Mouse (Mus musculus): ENCODE data around the gene Srpk2. TPM values are rescaled to one million over a fixed set of nuclear protein-coding genes. Genes with fewer than 3 reads are reported as not detected.
"Not testable (repeated sequence)": the region's sequence is repeated elsewhere in the genome, so short reads cannot be mapped to it uniquely, and the experiment has no call there.

Gene Srpk2
- polyA plus RNA-seq, 1 experiment from 2014 or later: 59.5 TPM

DNA sequence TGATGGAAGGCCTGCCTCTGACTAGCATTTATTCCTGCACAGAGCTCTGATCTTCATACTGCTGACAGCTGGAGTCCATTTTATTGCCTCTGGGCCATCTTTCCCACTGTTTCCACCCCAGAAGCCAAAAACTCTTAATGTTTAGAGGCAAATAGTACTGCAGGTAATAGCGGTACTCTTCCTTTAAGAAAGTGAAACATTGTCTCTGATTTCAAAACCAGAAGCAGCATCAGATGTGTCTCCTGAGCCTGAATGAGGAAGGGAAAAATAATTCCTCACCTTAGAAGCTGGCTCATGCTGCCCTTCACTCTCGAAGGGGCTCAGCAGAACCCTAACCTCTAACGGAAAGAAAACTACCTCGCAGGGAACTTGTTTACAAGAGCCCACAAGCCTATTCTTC lies 26.8 kb upstream of the Srpk2 start:
- no peak for ATAC-seq (ENCODE audit: low FRiP score)
- Histone ChIP-seq H3K36me3 (ENCODE audit: control insufficient read depth, insufficient read depth, low read length) (peaks cover 31% of the 10 kb centered on the region), H3K9me3 (ENCODE audit: control insufficient read depth, low read length) (peaks cover 18% of the 10 kb centered on the region; the same call in 1 of the 2 replicates), H3K27me3 (ENCODE audit: control insufficient read depth, insufficient read depth, low read length) (no peaks in the 10 kb centered on the region), H3K27ac (ENCODE audit: low read depth, low read length) (no peak overlapping the region), H3K9ac (ENCODE audit: low read length) (no peak overlapping the region), H3K4me3 (ENCODE audit: low read depth, low read length) (no peak overlapping the region), H3K4me2 (no peak overlapping the region), H3K4me1 (ENCODE audit: control insufficient read depth, insufficient read depth, low read length) (no peaks in the 10 kb centered on the region)
- 93% methylated on average over 4 of the region's 4 CpGs for whole genome bisulfite sequencing
- no peak for DNase-seq (ENCODE audit: low spot score, missing footprints)

DNA sequence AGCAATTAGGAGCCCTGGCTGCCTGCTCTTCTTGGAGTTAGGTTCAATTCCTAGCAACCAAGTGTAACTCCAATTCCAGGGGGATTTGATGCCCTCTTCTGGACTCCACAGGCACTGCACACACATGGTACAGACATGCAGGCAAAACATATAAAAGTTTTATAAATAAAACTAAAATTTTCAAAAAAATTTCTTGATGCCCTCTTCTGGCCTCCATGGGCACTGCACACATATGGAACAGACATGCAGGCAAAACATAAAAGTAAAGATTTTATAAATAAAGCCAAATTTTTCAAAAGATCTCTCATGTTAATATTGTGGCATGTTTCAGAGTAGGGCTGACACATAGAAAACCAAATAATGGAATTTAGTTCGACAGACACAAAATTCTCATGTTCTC lies 25.2 kb upstream of the Srpk2 start:
- Histone ChIP-seq H3K9me3 (ENCODE audit: control insufficient read depth, low read length) (peaks cover 18% of the 10 kb centered on the region; the same call in 1 of the 2 replicates), H3K4me2 (no peak overlapping the region), H3K4me3 (ENCODE audit: low read depth, low read length) (no peak overlapping the region), H3K4me1 (ENCODE audit: control insufficient read depth, insufficient read depth, low read length) (no peaks in the 10 kb centered on the region), H3K27me3 (ENCODE audit: control insufficient read depth, insufficient read depth, low read length) (no peaks in the 10 kb centered on the region), H3K36me3 (ENCODE audit: control insufficient read depth, insufficient read depth, low read length) (peaks cover 34% of the 10 kb centered on the region), H3K9ac (ENCODE audit: low read length) (no peak overlapping the region), H3K27ac (ENCODE audit: low read depth, low read length) (no peak overlapping the region)
- 100% methylated on average over 1 of the region's 1 CpGs for WGBS
- ATAC-seq (ENCODE audit: low FRiP score) (no peak), DNase-seq (ENCODE audit: low spot score, missing footprints) (no peak)

- H3K4me2 ChIP-seq; H3K9ac ChIP-seq (ENCODE audit: low read length); DNase-seq (ENCODE audit: low spot score, missing footprints); H3K4me3 ChIP-seq (ENCODE audit: low read depth, low read length); H3K27me3 ChIP-seq (ENCODE audit: control insufficient read depth, insufficient read depth, low read length); H3K4me1 ChIP-seq (ENCODE audit: control insufficient read depth, insufficient read depth, low read length); ATAC-seq (ENCODE audit: low FRiP score); H3K27ac ChIP-seq (ENCODE audit: low read depth, low read length): not testable (repeated sequence)
- peaks cover 52% of the 10 kb centered on the region for H3K36me3 ChIP-seq (ENCODE audit: control insufficient read depth, insufficient read depth, low read length)
- peaks cover 30% of the 10 kb centered on the region for H3K9me3 ChIP-seq (ENCODE audit: control insufficient read depth, low read length)
- 97% methylated on average over 28 of the region's 34 CpGs for WGBS
Observed at GRCm38 (mm10) chr5:23706601-23707597, 22.5 kb upstream of the Srpk2 start.

- DNase-seq (ENCODE audit: low spot score, missing footprints) (no peak), ATAC-seq (ENCODE audit: low FRiP score) (no peak)
- H3K4me3 ChIP-seq (ENCODE audit: low read depth, low read length): no peak overlapping the region
- no peak overlapping the region for H3K27ac ChIP-seq (ENCODE audit: low read depth, low read length)
- peaks cover 17% of the 10 kb centered on the region; the same call in 1 of the 2 replicates for H3K36me3 ChIP-seq (ENCODE audit: control insufficient read depth, insufficient read depth, low read length)
- no peak overlapping the region for H3K4me2 ChIP-seq
- no peaks in the 10 kb centered on the region for H3K4me1 ChIP-seq (ENCODE audit: control insufficient read depth, insufficient read depth, low read length)
- H3K9me3 ChIP-seq (ENCODE audit: control insufficient read depth, low read length): peaks cover 8% of the 10 kb centered on the region; the same call in 1 of the 2 replicates
- H3K9ac ChIP-seq (ENCODE audit: low read length): no peak overlapping the region
- H3K27me3 ChIP-seq (ENCODE audit: control insufficient read depth, insufficient read depth, low read length): no peaks in the 10 kb centered on the region
- WGBS: 94% methylated on average over 1 of the region's 1 CpGs
Observed at GRCm38 (mm10) chr5:23697457-23697856, 13.0 kb upstream of the Srpk2 start.

DNA sequence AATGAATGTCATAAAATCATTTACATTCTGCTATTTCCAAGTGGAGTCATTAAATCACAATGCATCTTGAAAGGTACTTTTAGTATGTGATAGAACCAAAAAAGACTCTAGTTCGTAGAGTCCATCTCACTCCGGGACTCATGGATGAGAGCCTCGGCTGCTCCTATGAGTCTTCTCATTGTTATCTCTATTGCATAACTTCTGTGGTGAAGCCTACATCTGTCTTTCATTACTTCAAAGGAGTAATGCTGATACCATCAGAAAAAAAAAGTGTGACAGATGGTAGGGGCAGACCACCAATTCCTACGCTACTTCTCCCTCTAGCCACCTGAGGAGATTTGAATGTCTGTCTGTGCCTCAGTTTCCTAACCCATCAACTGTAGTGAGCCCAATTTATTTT lies 986 bp downstream of the Srpk2 start:
- DNase-seq (ENCODE audit: low spot score, missing footprints) (no peak), ATAC-seq (ENCODE audit: low FRiP score) (no peak)
- H3K36me3 ChIP-seq (ENCODE audit: control insufficient read depth, insufficient read depth, low read length): no peaks in the 10 kb centered on the region
- H3K27me3 ChIP-seq (ENCODE audit: control insufficient read depth, insufficient read depth, low read length): no peaks in the 10 kb centered on the region
- H3K9me3 ChIP-seq (ENCODE audit: control insufficient read depth, low read length): no peaks in the 10 kb centered on the region
- H3K9ac ChIP-seq (ENCODE audit: low read length): no peak overlapping the region
- no peaks in the 10 kb centered on the region for H3K4me1 ChIP-seq (ENCODE audit: control insufficient read depth, insufficient read depth, low read length)
- 82% methylated on average over 4 of the region's 4 CpGs for WGBS
- H3K4me2 ChIP-seq: no peak overlapping the region
- no peak overlapping the region for H3K27ac ChIP-seq (ENCODE audit: low read depth, low read length)
- no peak overlapping the region for H3K4me3 ChIP-seq (ENCODE audit: low read depth, low read length)

GRCm38 (mm10) chr5:23679006-23679405 lies 5.4 kb downstream of the Srpk2 start:
- Histone ChIP-seq H3K27ac (ENCODE audit: low read depth, low read length) (no peak overlapping the region), H3K4me1 (ENCODE audit: control insufficient read depth, insufficient read depth, low read length) (peaks cover 2% of the 10 kb centered on the region; the same call in 1 of the 2 replicates), H3K9me3 (ENCODE audit: control insufficient read depth, low read length) (no peaks in the 10 kb centered on the region), H3K27me3 (ENCODE audit: control insufficient read depth, insufficient read depth, low read length) (no peaks in the 10 kb centered on the region; the same call in 1 of the 2 replicates), H3K4me3 (ENCODE audit: low read depth, low read length) (no peak overlapping the region), H3K36me3 (ENCODE audit: control insufficient read depth, insufficient read depth, low read length) (no peaks in the 10 kb centered on the region), H3K4me2 (no peak overlapping the region), H3K9ac (ENCODE audit: low read length) (no peak overlapping the region)
- 66% methylated on average over 3 of the region's 3 CpGs for WGBS
- DNase-seq (ENCODE audit: low spot score, missing footprints) (no peak), ATAC-seq (ENCODE audit: low FRiP score) (no peak)

DNA sequence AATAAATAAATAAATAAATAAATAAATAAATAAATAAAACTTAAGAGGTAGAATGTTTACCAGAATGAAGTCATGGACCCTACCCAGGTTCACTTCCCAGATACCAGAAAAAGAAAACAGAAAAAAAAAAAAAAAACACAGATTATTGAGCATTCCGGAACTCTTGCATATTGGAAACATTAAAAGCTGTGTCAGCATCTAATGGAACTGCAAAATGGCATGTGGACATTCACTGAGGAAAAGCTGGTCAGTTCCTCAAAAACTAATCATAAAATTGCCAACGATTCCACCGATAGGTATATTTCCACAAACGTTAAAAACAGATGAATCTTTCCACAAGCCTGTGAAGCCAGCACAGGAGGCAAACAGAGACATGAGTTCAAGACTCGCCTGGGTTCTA lies 6.5 kb downstream of the Srpk2 start:
- no peak overlapping the region for H3K9ac ChIP-seq (ENCODE audit: low read length)
- WGBS: 92% methylated on average over 5 of the region's 5 CpGs
- DNase-seq (ENCODE audit: low spot score, missing footprints) (no peak), ATAC-seq (ENCODE audit: low FRiP score) (no peak)
- H3K4me2 ChIP-seq: no peak overlapping the region
- no peak overlapping the region for H3K4me3 ChIP-seq (ENCODE audit: low read depth, low read length)
- H3K27ac ChIP-seq (ENCODE audit: low read depth, low read length): no peak overlapping the region
- H3K36me3 ChIP-seq (ENCODE audit: control insufficient read depth, insufficient read depth, low read length): no peaks in the 10 kb centered on the region
- H3K9me3 ChIP-seq (ENCODE audit: control insufficient read depth, low read length): no peaks in the 10 kb centered on the region
- peaks cover 2% of the 10 kb centered on the region; the same call in 1 of the 2 replicates for H3K4me1 ChIP-seq (ENCODE audit: control insufficient read depth, insufficient read depth, low read length)
- no peaks in the 10 kb centered on the region; the same call in 1 of the 2 replicates for H3K27me3 ChIP-seq (ENCODE audit: control insufficient read depth, insufficient read depth, low read length)

GRCm38 (mm10) chr5:23677072-23677453 lies 7.4 kb downstream of the Srpk2 start:
- ATAC-seq (ENCODE audit: low FRiP score) (no peak), DNase-seq (ENCODE audit: low spot score, missing footprints) (peak; percentile 84)
- Histone ChIP-seq H3K4me2 (no peak overlapping the region), H3K36me3 (ENCODE audit: control insufficient read depth, insufficient read depth, low read length) (no peaks in the 10 kb centered on the region), H3K4me1 (ENCODE audit: control insufficient read depth, insufficient read depth, low read length) (peaks cover 2% of the 10 kb centered on the region; the same call in 1 of the 2 replicates), H3K9me3 (ENCODE audit: control insufficient read depth, low read length) (no peaks in the 10 kb centered on the region), H3K27me3 (ENCODE audit: control insufficient read depth, insufficient read depth, low read length) (no peaks in the 10 kb centered on the region; the same call in 1 of the 2 replicates), H3K4me3 (ENCODE audit: low read depth, low read length) (no peak overlapping the region), H3K9ac (ENCODE audit: low read length) (no peak overlapping the region), H3K27ac (ENCODE audit: low read depth, low read length) (no peak overlapping the region)
- WGBS: 84% methylated on average over 5 of the region's 5 CpGs

Measured in midbrain, embryonic 11.5 days (tissue).